Mouse (Mus musculus) inflammation-experienced regulatory T-cells, adult 6 months (primary cell): ENCODE results near the gene Tef. TPM values are rescaled to one million over a fixed set of nuclear protein-coding genes. Genes with fewer than 3 reads are reported as not detected.

Experiments used
- ATAC-seq: one replicate; pipeline ENCODE4 v1.8.0; 2017
- polyA plus RNA-seq, 3 experiments: library from polyadenylated mRNA; unstranded; fragments of 100-300 nt; shearing (Covaris generic); gene quantifications; one replicate each; pipeline ENCODE4 v1.2.1; 2017

Gene Tef
- polyA plus RNA-seq, 3 experiments from 2014 or later = 2.3 to 14.0 (median 8.8) TPM

- no peak for ATAC-seq
These were observed 49.2 kb downstream of the Tef start for GRCm38 (mm10) chr15:81851375-81851774.

GRCm38 (mm10) chr15:81852411-81853000 lies 50.3 kb downstream of the Tef start:
- ATAC-seq = no peak

GRCm38 (mm10) chr15:81853081-81853480 lies 50.9 kb downstream of the Tef start:
- no peak for ATAC-seq

- ATAC-seq = peak; percentile 47
These were observed 54.0 kb downstream of the Tef start for GRCm38 (mm10) chr15:81856030-81856790.

- no peak for ATAC-seq
These were observed 54.9 kb downstream of the Tef start for GRCm38 (mm10) chr15:81856938-81857723.

GRCm38 (mm10) chr15:81857724-81858116 lies 55.5 kb downstream of the Tef start:
- no peak for ATAC-seq

GRCm38 (mm10) chr15:81858138-81858516 lies 55.9 kb downstream of the Tef start:
- peak; percentile 22 for ATAC-seq

GRCm38 (mm10) chr15:81858517-81859329 lies 56.5 kb downstream of the Tef start, which contains the start of gene Tob2:
Gene Tob2, minus strand, starts transcription at chr15:81858796.
- ATAC-seq = no peak

- ATAC-seq = peak; percentile 71
These were observed 57.4 kb downstream of the Tef start for GRCm38 (mm10) chr15:81859330-81860255.

GRCm38 (mm10) chr15:81860471-81861135 lies 58.4 kb downstream of the Tef start:
- no peak for ATAC-seq

- ATAC-seq = no peak
These were observed 62.0 kb downstream of the Tef start for GRCm38 (mm10) chr15:81864238-81864637.

GRCm38 (mm10) chr15:81869985-81870384 lies 67.8 kb downstream of the Tef start:
- ATAC-seq = no peak

GRCm38 (mm10) chr15:81871604-81872261 lies 69.5 kb downstream of the Tef start, which contains the start of gene Phf5a:
Gene Phf5a, minus strand, starts transcription at chr15:81871911.
- ATAC-seq = peak; percentile 89

- ATAC-seq = peak; percentile 85
These were observed 70.3 kb downstream of the Tef start, which contains the start of gene Aco2 for GRCm38 (mm10) chr15:81872262-81873136. Gene Aco2, plus strand, starts transcription at chr15:81872309.

Other genes starting within 250 kb of the Tef start
- 10 to 100 TPM; 16.1 to 20.2 (median 16.7) TPM for gene Ep300, start 217.1 kb upstream of the Tef start, polyA plus RNA-seq
- 10 to 100 TPM; 23.1 to 24.7 (median 24.1) TPM for gene L3mbtl2, start 138.5 kb upstream of the Tef start, polyA plus RNA-seq
- 1 to 10 TPM; 1.0 to 2.6 (median 1.3) TPM for gene Chadl, start 105.1 kb upstream of the Tef start, polyA plus RNA-seq
- gene Zc3h7b, start 57.4 kb upstream of the Tef start, polyA plus RNA-seq = 1 to 10 TPM; 4.3 to 8.1 (median 5.7) TPM
- 10 to 100 TPM; 43.0 to 72.2 (median 45.8) TPM for gene Rangap1, start 56.9 kb upstream of the Tef start, polyA plus RNA-seq
- gene Tob2, start 56.4 kb downstream of the Tef start, polyA plus RNA-seq = 10 to 100 TPM; 29.7 to 45.8 (median 34.0) TPM
- 100 to 1,000 TPM in 1 of 3 experiments, 10 to 100 TPM in 2; 79.6 to 117 (median 95.2) TPM for gene Phf5a, start 69.5 kb downstream of the Tef start, polyA plus RNA-seq
- gene Aco2, start 69.9 kb downstream of the Tef start, polyA plus RNA-seq = 100 to 1,000 TPM in 1 of 3 experiments, 10 to 100 TPM in 2; 83.2 to 115 (median 93.9) TPM
- 10 to 100 TPM; 17.4 to 28.3 (median 22.6) TPM for gene Polr3h, start 123.8 kb downstream of the Tef start, polyA plus RNA-seq
- gene Csdc2, start 134.3 kb downstream of the Tef start, polyA plus RNA-seq = not detected
- 10 to 100 TPM in 2 of 3 experiments, 1 to 10 TPM in 1; 9.3 to 33.3 (median 11.7) TPM for gene Pmm1, start 158.5 kb downstream of the Tef start, polyA plus RNA-seq
- gene 1700029P11Rik, start 178.1 kb downstream of the Tef start, polyA plus RNA-seq = not detected
- 10 to 100 TPM; 54.3 to 56.7 (median 54.4) TPM for gene Xrcc6, start 185.4 kb downstream of the Tef start, polyA plus RNA-seq
- gene Desi1, start 231.4 kb downstream of the Tef start, polyA plus RNA-seq = 10 to 100 TPM in 2 of 3 experiments, 1 to 10 TPM in 1; 8.8 to 13.8 (median 12.5) TPM
- gene Snu13, start 245.2 kb downstream of the Tef start, polyA plus RNA-seq = 100 to 1,000 TPM; 178 to 210 (median 205) TPM